Mouse (Mus musculus): ENCODE measurements around the gene Psma1.

DNA sequence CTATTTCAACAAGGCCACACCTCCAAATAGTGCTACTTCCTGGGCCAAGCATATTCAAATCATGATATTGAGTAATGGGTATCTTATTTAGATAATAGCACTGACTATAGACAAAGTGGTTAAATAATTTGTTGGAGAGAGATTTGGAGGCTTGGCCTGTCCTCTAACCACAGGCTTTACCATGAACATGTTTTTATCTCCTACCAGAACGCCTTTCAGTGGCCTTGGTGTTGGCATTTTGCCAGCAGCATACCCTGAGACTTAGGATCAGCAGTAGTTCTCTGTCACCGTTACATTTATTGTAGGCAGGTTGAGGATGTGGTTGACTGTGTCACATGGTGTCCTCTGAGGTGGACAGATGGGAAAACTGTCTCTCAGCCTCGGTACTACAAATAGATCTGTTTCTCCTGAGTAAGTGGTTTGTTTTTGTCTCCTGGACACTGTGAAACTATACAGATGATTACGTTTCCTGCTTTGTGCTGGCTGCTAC lies 25.4 kb upstream of the Psma1 start:
- TF ChIP-seq POLR2A (IDR thresholded peaks at IDR 0.05; ENCODE audit: low read depth, low read length) = no peak
- TF ChIP-seq CTCF (IDR thresholded peaks at IDR 0.05; ENCODE audit: extremely low read depth, insufficient read length, insufficient replicate concordance, low read depth, low read length) = no peak
